Mouse (Mus musculus) natural killer cell, adult 2 months (primary cell): ENCODE results near the gene Col7a1.
A peak's percentile ranks its signal among the peaks of the same experiment; 100 is the strongest.

Experiments
- DNase-seq, 2 experiments: peaks; one replicate each; pipeline ENCODE4 v3.0.0; 2022; ENCODE audit warnings: low spot score in 2 of 2

Col7a1 gene

GRCm38 (mm10) chr9:109021428-109021827 is 68.0 kb downstream of the Col7a1 start:
- DNase-seq, result peak in 1 of 2 experiments; percentile 51

GRCm38 (mm10) chr9:109022866-109023685 is 69.7 kb downstream of the Col7a1 start:
- peak in 1 of 2 experiments; percentile 24 for DNase-seq

GRCm38 (mm10) chr9:109027521-109027920 is 74.1 kb downstream of the Col7a1 start:
- no peak for DNase-seq

- DNase-seq, result no peak
Observed at GRCm38 (mm10) chr9:109028421-109028820, 75.0 kb downstream of the Col7a1 start.

GRCm38 (mm10) chr9:109028919-109029318 is 75.5 kb downstream of the Col7a1 start:
- no peak for DNase-seq

GRCm38 (mm10) chr9:109030312-109030711 is 76.9 kb downstream of the Col7a1 start:
- no peak for DNase-seq

- no peak for DNase-seq
Observed at GRCm38 (mm10) chr9:109031001-109031400, 77.6 kb downstream of the Col7a1 start.

GRCm38 (mm10) chr9:109031686-109032085 is 78.3 kb downstream of the Col7a1 start:
- no peak for DNase-seq

- DNase-seq, result no peak
Observed at GRCm38 (mm10) chr9:109032435-109032834, 79.0 kb downstream of the Col7a1 start.
